Mouse (Mus musculus): Measurements from ENCODE around the gene D1Pas1. TPM values are rescaled to one million over a fixed set of nuclear protein-coding genes. Genes with fewer than 3 reads are reported as not detected.

D1Pas1 gene
- polyA plus RNA-seq, 1 experiment from 2014 or later = 0.12 TPM

GRCm38 (mm10) chr1:187016116-187016515 is 48.9 kb downstream of the D1Pas1 start:
- Histone ChIP-seq H3K36me3 (ENCODE audit: control insufficient read depth, insufficient read depth, low read length) (no peaks in the 10 kb centered on the region), H3K27me3 (ENCODE audit: control insufficient read depth, insufficient read depth, low read length) (no peaks in the 10 kb centered on the region), H3K4me1 (ENCODE audit: control insufficient read depth, insufficient read depth, low read length) (no peaks in the 10 kb centered on the region), H3K27ac (replicated peaks; ENCODE audit: low read depth, low read length) (no peak overlapping the region), H3K4me2 (ENCODE audit: low read length) (no peak overlapping the region), H3K9ac (replicated peaks; ENCODE audit: low read length) (no peak overlapping the region), H3K9me3 (ENCODE audit: control insufficient read depth, low read length) (no peaks in the 10 kb centered on the region), H3K4me3 (replicated peaks; ENCODE audit: low read depth, low read length) (no peak overlapping the region)
- WGBS = 56% methylated on average over 4 of the region's 4 CpGs
- ATAC-seq (ENCODE audit: low FRiP score, low TSS enrichment) = no peak
- no peak for DNase-seq

- ATAC-seq (ENCODE audit: low FRiP score, low TSS enrichment) (no peak), DNase-seq (no peak)
- no peak overlapping the region for H3K27ac ChIP-seq (replicated peaks; ENCODE audit: low read depth, low read length)
- WGBS = 92% methylated on average over 7 of the region's 7 CpGs
- no peak overlapping the region for H3K4me3 ChIP-seq (replicated peaks; ENCODE audit: low read depth, low read length)
- no peaks in the 10 kb centered on the region for H3K9me3 ChIP-seq (ENCODE audit: control insufficient read depth, low read length)
- H3K27me3 ChIP-seq (ENCODE audit: control insufficient read depth, insufficient read depth, low read length) = no peaks in the 10 kb centered on the region
- no peaks in the 10 kb centered on the region for H3K36me3 ChIP-seq (ENCODE audit: control insufficient read depth, insufficient read depth, low read length)
- no peak overlapping the region for H3K4me2 ChIP-seq (ENCODE audit: low read length)
- H3K4me1 ChIP-seq (ENCODE audit: control insufficient read depth, insufficient read depth, low read length) = no peaks in the 10 kb centered on the region
- no peak overlapping the region for H3K9ac ChIP-seq (replicated peaks; ENCODE audit: low read length)
These were observed 52.8 kb downstream of the D1Pas1 start for GRCm38 (mm10) chr1:187020011-187020410.

Other genes with a start within 250 kb of the D1Pas1 start
- gene Rrp15, start 218.1 kb upstream of the D1Pas1 start, polyA plus RNA-seq (2014; fragmentation: Nextera tagmentation; extraction: Ambion mirVana) = 28.3 and 29.0 TPM in 2 replicates
- gene Spata17, start 248.0 kb downstream of the D1Pas1 start, polyA plus RNA-seq (2014; fragmentation: Nextera tagmentation; extraction: Ambion mirVana) = 1.2 and 1.5 TPM in 2 replicates
- 15.4 and 21.9 TPM in 2 replicates for gene Gpatch2, start 248.1 kb downstream of the D1Pas1 start, polyA plus RNA-seq (2014; fragmentation: Nextera tagmentation; extraction: Ambion mirVana)

All from midbrain, embryonic 14.5 days (tissue).